Mouse (Mus musculus) lung, postnatal 4 days (tissue): ENCODE measurements around the gene Ptp4a2.
"Not testable (repeated sequence)": the region's sequence is repeated elsewhere in the genome, so short reads cannot be mapped to it uniquely, and the experiment has no call there.

ENCODE experiments used
- DNase-seq, 2 experiments: peaks; one replicate each; pipeline ENCODE4 v3.0.0; 2021

The Ptp4a2 gene

GRCm38 (mm10) chr4:129810798-129811604 is at the start of gene Ptp4a2:
TSS of gene Ptp4a2 (plus strand) at chr4:129811219.
- peak; percentile 83 to 88 for DNase-seq

DNA sequence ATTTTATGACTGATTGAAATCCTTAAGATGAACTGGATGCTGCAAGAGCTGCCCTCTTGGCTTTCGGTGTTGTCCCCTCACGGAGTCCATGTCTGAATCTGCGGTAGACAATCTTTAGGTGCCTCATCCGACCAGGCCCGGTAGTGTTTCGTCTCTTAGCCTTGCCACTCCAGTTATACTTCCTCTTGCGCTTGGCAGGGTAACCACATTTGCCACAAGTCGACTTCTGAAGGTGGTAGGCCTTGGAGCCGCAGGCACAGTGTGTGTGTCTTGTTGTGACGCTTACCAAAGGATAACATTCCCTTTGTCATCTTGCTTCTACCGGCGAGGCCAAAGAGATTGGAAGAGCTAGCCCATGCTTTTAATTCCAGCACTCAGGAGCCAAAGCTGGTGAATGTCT is 49.4 kb upstream of the Ptp4a2 start:
- DNase-seq = peak in 1 of 2 experiments; percentile 10

DNA sequence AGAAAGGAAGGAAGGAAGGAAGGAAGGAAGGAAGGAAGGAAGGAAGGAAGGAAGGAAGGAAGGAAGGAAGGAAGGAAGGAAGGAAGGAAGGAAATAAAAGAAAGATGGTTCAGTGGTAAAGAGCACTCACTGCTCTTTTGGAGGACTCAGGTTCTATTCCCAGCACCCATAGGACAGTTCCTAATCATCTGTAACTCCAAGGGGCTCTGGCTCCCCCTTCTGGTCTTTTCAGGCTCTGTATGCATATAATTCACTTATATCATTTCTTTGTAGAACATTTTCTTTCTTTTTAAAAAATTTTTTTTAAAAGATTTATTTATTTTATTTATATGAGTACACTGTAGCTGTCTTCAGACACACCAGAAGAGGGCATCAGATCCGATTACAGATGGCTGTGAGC is 48.5 kb upstream of the Ptp4a2 start:
- not testable (repeated sequence) for DNase-seq

- no peak for DNase-seq
These were observed 45.7 kb upstream of the Ptp4a2 start for GRCm38 (mm10) chr4:129765351-129765750.

GRCm38 (mm10) chr4:129767782-129768181 is 43.2 kb upstream of the Ptp4a2 start:
- no peak for DNase-seq

- not testable (repeated sequence) for DNase-seq
These were observed 42.3 kb upstream of the Ptp4a2 start for GRCm38 (mm10) chr4:129768742-129769141.

- DNase-seq = no peak
These were observed 40.4 kb upstream of the Ptp4a2 start for GRCm38 (mm10) chr4:129770600-129770999.

- no peak for DNase-seq
These were observed 39.7 kb upstream of the Ptp4a2 start for GRCm38 (mm10) chr4:129771314-129771671.

DNA sequence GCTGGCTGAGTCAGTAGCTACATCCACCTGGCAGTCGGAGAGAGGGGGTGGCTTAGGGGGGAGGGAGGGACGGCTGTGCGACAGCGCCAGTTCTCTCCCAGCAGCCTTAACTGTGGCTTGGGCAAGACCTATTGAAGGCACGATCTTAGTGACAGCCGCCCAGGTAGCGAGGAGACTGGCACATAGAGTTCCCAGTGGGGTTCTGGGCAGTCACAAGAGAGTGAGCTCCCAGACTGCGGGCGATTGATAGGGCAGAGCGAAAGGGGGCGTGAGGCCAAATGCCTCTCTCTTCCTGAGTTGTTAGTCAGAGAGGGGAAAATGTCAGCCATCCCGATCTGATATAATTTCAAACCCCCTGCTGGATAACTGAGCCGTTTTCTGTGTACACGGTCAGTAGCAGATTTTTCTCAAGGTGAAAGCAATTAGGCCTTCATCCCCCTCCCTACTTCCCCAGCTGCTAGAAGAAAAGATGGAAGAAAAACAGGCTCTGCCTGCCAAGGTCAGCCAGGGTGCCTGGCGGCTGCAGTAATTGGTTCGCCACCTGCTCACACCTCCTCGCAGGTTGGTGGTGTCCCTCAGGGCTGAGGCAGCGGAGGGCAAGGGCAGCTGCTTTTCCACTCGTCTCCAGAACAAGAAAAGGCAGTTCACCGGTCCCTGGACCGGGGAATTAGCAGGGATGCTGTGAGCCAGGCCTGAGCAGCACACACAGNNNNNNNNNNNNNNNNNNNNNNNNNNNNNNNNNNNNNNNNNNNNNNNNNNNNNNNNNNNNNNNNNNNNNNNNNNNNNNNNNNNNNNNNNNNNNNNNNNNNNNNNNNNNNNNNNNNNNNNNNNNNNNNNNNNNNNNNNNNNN is 39.1 kb upstream of the Ptp4a2 start:
- DNase-seq = no peak

DNA sequence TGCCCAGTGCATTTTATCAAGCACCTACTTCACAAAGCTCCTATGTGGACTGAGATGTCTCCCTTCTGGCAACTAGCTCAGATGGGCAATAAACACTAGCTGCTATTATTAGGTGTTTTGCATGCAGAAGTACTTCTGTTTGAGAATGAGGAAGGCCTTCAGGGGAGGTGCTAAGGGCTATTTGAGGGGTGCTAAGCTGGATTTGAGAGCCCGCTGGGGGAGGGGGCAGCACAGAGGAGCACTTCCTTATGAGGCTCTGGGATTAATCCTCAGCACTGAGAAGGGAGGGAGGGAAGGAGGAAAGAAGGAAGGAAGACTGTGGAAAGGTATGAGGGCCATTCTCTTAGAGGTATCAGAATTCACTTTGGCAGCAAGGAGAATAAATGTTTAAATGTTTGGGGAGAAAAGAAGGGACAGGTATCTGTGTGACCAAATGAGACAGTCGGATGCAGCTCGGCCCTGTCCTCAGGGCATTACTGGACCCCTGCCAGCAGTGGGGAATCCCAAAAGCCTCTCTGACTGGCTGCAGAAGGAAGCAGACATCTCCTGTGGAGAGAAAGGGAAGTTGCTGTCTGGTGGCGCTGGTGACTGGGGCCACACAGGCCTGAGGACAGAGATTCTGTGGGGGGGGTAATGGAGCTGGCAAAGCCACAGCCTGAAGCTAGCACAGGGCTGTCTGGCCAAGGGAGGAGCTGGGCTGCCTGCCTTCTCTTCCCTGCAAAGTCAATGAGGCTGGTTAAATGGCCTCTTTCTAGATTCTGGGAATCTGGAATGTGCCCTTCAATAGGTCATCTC is 28.9 kb upstream of the Ptp4a2 start:
- peak; percentile 57 to 72 for DNase-seq

DNA sequence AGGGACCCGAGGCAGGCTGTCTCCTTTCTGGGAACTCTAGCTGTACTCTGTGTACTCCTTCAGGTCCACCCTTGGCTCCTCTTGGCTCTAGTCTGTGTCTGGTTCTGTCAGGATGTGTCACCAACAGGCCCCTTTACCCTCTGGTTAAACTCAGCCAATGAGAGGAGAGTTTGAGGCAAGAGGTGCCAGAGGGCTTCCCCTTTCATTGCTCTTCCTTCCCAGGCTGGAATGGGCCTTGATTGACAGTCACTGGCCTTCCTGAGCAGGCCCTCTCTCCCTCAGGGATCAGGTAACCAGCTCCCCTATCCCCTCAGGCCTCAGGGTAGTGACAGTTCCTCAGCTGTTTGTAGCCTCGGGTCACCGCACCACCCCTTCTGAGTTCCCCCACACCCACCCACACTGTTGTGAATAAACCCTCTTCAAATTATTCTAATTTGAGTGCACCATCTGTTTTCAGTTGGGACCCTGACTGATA is 28.1 kb upstream of the Ptp4a2 start:
- peak in 1 of 2 experiments; percentile 14 for DNase-seq

GRCm38 (mm10) chr4:129783506-129783905 is 27.5 kb upstream of the Ptp4a2 start:
- DNase-seq = no peak

DNA sequence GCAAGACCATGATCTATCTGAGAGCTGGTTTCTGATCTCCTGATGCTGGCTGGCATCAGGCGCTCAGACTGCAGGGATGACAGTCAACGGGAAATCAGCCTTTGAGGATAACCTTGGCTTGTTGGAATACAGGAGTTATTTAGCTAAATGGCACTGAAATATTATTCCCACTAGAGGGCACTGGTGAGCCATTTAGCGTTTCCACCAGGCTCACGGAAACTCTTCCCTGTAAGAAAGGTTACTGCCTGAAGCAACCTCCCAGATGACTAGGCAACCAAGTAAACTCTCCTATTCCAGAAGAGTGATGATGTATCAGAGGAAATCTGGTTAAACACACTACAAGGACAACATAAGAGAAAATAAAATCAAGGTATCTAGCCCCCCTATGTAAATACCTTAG is 25.8 kb upstream of the Ptp4a2 start:
- DNase-seq = peak; percentile 31 to 83

- DNase-seq = peak; percentile 41 to 51
These were observed 22.3 kb upstream of the Ptp4a2 start for GRCm38 (mm10) chr4:129788693-129789092.

- no peak for DNase-seq
These were observed 21.4 kb upstream of the Ptp4a2 start for GRCm38 (mm10) chr4:129789635-129790034.

- DNase-seq = no peak
These were observed 20.5 kb upstream of the Ptp4a2 start for GRCm38 (mm10) chr4:129790475-129790874.

DNA sequence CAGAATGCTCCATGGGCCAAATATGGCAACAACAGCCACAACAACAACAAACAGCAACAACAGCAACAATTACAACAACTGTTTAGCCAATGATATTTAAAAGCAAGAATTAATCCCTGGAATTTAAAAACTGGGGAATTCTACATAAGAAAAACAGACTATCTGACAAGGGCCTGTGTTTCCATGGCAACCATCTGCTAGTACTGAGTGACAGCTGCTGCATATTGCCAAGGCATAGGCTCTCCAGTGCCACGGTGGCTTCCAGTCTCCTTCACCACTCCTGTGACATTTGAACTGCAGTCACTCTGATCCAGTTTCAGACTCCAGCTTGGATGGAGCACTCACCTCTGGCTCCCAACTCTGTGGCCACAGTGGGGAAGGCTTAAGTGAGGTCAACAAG is 19.6 kb upstream of the Ptp4a2 start:
- DNase-seq = no peak

DNA sequence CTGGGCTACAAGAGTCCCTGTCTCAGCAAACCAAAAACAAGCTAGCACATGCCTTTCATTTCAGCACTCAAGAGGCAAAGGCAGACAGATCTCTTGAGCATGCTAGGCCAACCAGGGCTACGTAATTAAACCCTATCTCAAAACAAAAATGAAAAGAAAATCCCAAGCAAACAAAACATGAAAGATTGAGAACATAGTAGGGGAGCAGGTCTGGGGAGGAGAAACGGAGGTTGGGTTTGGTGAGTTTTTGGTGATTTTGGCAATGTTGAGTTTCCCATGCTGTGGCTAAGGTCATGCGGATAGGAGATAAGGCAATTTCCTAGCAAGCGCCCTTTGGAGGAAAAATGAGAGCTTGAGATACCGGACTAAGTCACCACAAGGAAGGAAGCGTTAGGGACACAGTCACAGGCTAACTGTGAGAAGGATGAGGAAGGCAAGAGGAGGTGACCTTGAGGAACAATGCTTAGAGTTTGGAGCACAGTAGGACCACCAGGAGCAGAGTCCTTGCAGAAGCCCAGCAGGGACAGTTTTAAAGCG is 18.3 kb upstream of the Ptp4a2 start:
- DNase-seq = no peak

DNA sequence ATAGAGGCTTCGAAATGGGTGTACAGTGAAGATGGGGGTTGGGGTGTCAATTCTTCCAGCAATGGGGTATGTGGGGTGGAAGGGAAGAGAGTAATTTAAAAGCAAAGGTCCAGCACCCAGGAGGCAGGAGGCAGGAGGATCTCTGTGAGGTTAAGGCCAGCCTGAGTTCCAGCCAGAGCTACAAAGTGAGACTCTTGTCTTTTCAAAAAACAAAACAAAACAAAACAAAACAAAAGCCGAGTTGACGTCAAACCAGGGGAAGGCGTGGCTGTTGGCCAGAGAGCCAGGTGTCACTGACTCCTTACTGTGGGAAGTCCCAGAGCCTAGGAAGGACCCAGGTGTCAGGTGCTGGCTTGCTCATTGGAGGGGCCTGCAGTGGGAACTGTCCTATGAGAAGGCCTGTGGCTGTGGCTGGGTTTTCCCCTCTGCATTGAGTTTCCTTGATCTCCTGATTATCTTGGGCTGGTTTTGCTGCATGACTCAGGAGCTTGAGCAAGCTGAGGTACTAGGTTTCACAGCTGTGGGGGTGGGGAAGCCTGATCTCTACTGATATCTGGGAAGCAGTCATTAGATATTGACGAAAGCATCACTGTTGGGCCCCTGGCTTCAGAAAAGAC is 17.2 kb upstream of the Ptp4a2 start:
- DNase-seq = peak; percentile 54 to 68

DNA sequence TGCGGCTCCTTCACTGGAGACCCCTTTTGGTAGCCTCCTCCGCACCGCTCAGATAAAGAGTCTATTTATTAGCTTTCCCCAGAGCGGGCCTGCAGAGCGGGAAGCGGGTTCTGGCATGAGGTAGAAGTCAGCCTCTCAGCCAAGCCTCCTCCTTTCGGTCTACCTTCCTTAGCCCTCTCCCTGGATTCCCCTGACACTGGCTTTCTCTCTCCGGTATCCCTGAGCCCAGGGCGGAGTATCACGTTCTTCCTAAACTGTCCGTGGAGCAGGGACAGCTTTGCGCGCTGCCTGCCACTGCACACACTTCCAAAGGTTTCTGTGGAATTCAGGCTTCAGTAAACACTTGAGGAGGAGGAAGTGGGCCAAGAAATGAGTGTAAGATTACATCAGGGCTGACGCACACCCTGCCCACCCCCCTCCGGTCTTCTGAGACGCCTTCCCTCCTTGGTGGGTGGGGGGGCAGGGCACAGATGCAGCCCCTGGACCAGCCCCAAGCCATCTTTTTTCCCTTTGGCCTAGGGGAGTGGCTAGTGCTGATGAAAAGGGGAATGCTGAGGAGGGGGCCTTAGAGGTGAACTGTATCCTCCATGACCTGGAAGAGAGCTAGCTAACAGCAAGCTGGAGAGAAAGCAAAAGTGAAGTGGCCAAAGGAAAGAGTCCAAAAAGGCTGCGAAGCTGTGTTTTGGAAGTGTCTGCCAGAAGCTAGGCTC is 15.7 kb upstream of the Ptp4a2 start:
- DNase-seq = peak; percentile 86 to 90

DNA sequence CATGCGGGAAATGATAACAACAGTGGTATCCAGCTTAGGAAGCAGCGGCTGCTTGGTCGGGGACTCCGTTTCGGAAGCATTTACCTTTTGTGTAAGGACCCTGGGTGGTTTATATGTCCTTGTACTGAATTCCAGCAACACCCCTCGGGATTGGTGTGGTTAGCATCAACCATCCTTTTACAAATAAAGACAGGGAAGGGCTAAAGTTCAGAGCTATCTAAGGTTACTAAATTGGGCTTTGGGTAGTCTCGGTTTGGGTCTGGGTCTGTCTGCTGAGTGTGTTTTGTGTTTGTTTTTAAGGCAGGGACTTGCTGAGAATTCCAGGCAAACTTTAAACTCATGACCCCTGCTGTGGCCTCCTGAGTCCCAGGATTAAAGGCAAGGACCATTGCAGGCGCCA is 15.2 kb upstream of the Ptp4a2 start:
- DNase-seq = no peak

DNA sequence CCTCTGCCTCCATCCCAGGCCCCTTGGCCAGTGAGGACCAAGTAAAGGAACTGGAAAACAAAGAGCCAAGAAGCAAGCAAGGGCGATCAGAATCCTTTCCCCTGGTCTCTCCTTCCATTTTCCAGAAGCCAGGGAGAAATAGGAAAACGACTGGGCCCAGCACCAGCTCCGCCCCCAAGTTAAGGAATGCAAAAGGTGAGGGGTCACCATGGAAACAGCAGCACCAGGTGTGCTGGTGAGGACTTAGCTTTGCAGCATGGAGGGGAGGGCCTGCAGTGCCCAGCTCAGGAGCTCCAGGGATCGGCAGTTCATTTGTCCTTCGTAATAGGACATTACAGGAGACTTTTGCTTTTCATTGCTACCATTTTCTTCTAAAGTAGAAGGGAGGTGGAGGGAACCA is 13.0 kb upstream of the Ptp4a2 start:
- DNase-seq = peak in 1 of 2 experiments; percentile 30
